8 mouse cellular contexts compared by ENCODE assay signal in genomic region chr4:119292771-119293573, GRCm38 (mm10). TPM values are rescaled to one million over a fixed set of nuclear protein-coding genes. Genes with fewer than 3 reads are reported as not detected.
DNase-seq lines count a peak whose midpoint lies in the region; ATAC-seq and TF ChIP-seq lines count a peak whose summit lies in the region.

No protein-coding gene starts in this region.

- WGBS in heart, embryonic 10.5 days = 2% methylated on average over 24 of the region's 24 CpGs
- WGBS in liver, embryonic 11.5 days = 1% methylated on average over 24 of the region's 24 CpGs
- under 1% methylated on average over 24 of the region's 24 CpGs for WGBS in stomach, embryonic 14.5 days

- TF ChIP-seq CTCF in bone marrow macrophage, adult 2 months (IDR thresholded peaks at IDR 0.05; ENCODE audit: low read depth, low read length) = no peak

- H3K4me1 ChIP-seq in bone marrow macrophage, adult 2 months (ENCODE audit: control insufficient read depth, insufficient read depth, low read length) = peaks cover 12% of the 10 kb centered on the region
- H3K4me1 ChIP-seq in heart, embryonic 10.5 days = peaks cover 12% of the 10 kb centered on the region
- H3K4me1 ChIP-seq in liver, embryonic 11.5 days (replicated peaks; ENCODE audit: control insufficient read depth, insufficient read depth, low read length) = peaks cover 22% of the 10 kb centered on the region
- H3K4me1 ChIP-seq in stomach, embryonic 14.5 days (ENCODE audit: control insufficient read depth, insufficient read depth, low read length) = peaks cover 12% of the 10 kb centered on the region; the same call in 1 of the 2 replicates

- H3K4me3 ChIP-seq in bone marrow macrophage, adult 2 months (ENCODE audit: insufficient read depth, low read length) = peak overlapping the region; percentile 98
- peak overlapping the region; percentile 96 for H3K4me3 ChIP-seq in heart, embryonic 10.5 days
- peak overlapping the region; percentile 97 for H3K4me3 ChIP-seq in liver, embryonic 11.5 days (ENCODE audit: low read depth, low read length)
- H3K4me3 ChIP-seq in stomach, embryonic 14.5 days (ENCODE audit: low read depth, low read length) = peak overlapping the region; percentile 89

- no peak for TF ChIP-seq POLR2A in bone marrow macrophage, adult 2 months (IDR thresholded peaks at IDR 0.05; ENCODE audit: borderline replicate concordance, low read depth, low read length)

- H3K4me2 ChIP-seq in liver, embryonic 11.5 days = peak overlapping the region; percentile 90
- peak overlapping the region; percentile 87 for H3K4me2 ChIP-seq in stomach, embryonic 14.5 days (replicated peaks; ENCODE audit: low read depth, low read length)

- peak overlapping the region; percentile 94 for H3K9ac ChIP-seq in liver, embryonic 11.5 days (ENCODE audit: low read depth, low read length)
- H3K9ac ChIP-seq in stomach, embryonic 14.5 days (replicated peaks; ENCODE audit: low read depth, low read length) = peak overlapping the region; percentile 90

- H3K27me3 ChIP-seq in heart, embryonic 10.5 days (ENCODE audit: insufficient read depth, poor library complexity, severe bottlenecking) = no peaks in the 10 kb centered on the region
- H3K27me3 ChIP-seq in liver, embryonic 11.5 days (replicated peaks; ENCODE audit: control insufficient read depth, insufficient read depth, low read length) = no peaks in the 10 kb centered on the region
- H3K27me3 ChIP-seq in stomach, embryonic 14.5 days (ENCODE audit: control insufficient read depth, insufficient read depth, low read length) = no peaks in the 10 kb centered on the region

- no peaks in the 10 kb centered on the region for H3K9me3 ChIP-seq in heart, embryonic 10.5 days
- no peaks in the 10 kb centered on the region for H3K9me3 ChIP-seq in liver, embryonic 11.5 days (ENCODE audit: control insufficient read depth, low read length)
- H3K9me3 ChIP-seq in stomach, embryonic 14.5 days (ENCODE audit: control insufficient read depth, low read depth, low read length) = no peaks in the 10 kb centered on the region

- peak; percentile 61 to 68 for DNase-seq in B cell, adult 2 months
- no peak for DNase-seq in heart, embryonic 10.5 days (ENCODE audit: low spot score)
- DNase-seq in kidney, adult 9 months = peak; percentile 54
- DNase-seq in liver, embryonic 11.5 days (ENCODE audit: low spot score) = peak; percentile 55

- ATAC-seq in erythroblast, adult 5-6 weeks (replicated peaks; ENCODE audit: low FRiP score, poor library complexity, severe bottlenecking) = peak; percentile 66
- ATAC-seq in liver, embryonic 11.5 days (replicated peaks; ENCODE audit: low FRiP score) = no peak
- ATAC-seq in monocyte, adult 5-6 weeks (replicated peaks; ENCODE audit: insufficient number of reproducible peaks, low FRiP score, low TSS enrichment, poor library complexity, severe bottlenecking) = peak; percentile 38; the same call in 1 of the 2 replicates
- ATAC-seq in stomach, embryonic 14.5 days (ENCODE audit: insufficient number of reproducible peaks, insufficient read depth, low FRiP score, low read depth) = no peak

- H3K36me3 ChIP-seq in heart, embryonic 10.5 days = peaks cover 22% of the 10 kb centered on the region
- peaks cover 16% of the 10 kb centered on the region; the same call in 1 of the 2 replicates for H3K36me3 ChIP-seq in liver, embryonic 11.5 days (ENCODE audit: control insufficient read depth, insufficient read depth, low read length)
- peaks cover 9% of the 10 kb centered on the region; the same call in 1 of the 2 replicates for H3K36me3 ChIP-seq in stomach, embryonic 14.5 days (ENCODE audit: control insufficient read depth, insufficient read depth, low read length)

- H3K27ac ChIP-seq in bone marrow macrophage, adult 2 months (ENCODE audit: insufficient read depth, low read depth, low read length) = peak overlapping the region; percentile 93
- peak overlapping the region; percentile 99 for H3K27ac ChIP-seq in heart, embryonic 10.5 days
- peak overlapping the region; percentile 80 for H3K27ac ChIP-seq in liver, embryonic 11.5 days (ENCODE audit: low read depth, low read length)
- peak overlapping the region; percentile 86; the same call in 1 of the 2 replicates for H3K27ac ChIP-seq in stomach, embryonic 14.5 days (ENCODE audit: low read length)

RNA-seq across cellular contexts. Expression of gene Ybx1, which starts 1.4 kb away (rescaled TPM):
- polyA plus RNA-seq in bone marrow macrophage, adult 2 months (2012; ENCODE audit: insufficient read depth, insufficient read length, missing spikeins) = 787 and 846 TPM in 2 replicates
- 270 and 329 TPM in 2 replicates for total RNA-seq in erythroblast, adult 5-6 weeks (2015; ENCODE audit: low replicate concordance)
- total RNA-seq in erythroblast, adult 5-6 weeks (2017; ENCODE audit: low replicate concordance) = 221 and 268 TPM in 2 replicates
- polyA plus RNA-seq in heart, embryonic 10.5 days (2016; fragmentation: Nextera tagmentation; extraction: Ambion mirVana) = 712 and 1,091 TPM in 2 replicates
- polyA plus RNA-seq in liver, embryonic 11.5 days (2014; fragmentation: Nextera tagmentation; extraction: Ambion mirVana) = 952 and 969 TPM in 2 replicates
- 567 to 614 TPM (median 607 TPM) in 3 replicates for total RNA-seq in monocyte, adult 5-6 weeks (2017)
- polyA plus RNA-seq in stomach, embryonic 14.5 days (2014; fragmentation: Nextera tagmentation; extraction: Ambion mirVana) = 626 and 684 TPM in 2 replicates

RNA-seq across cellular contexts. Expression of gene Ppih, which starts 27.4 kb away (rescaled TPM):
- 31.6 and 33.3 TPM in 2 replicates for polyA plus RNA-seq in bone marrow macrophage, adult 2 months (2012; ENCODE audit: insufficient read depth, insufficient read length, missing spikeins)
- 12.1 and 21.7 TPM in 2 replicates for total RNA-seq in erythroblast, adult 5-6 weeks (2015; ENCODE audit: low replicate concordance)
- total RNA-seq in erythroblast, adult 5-6 weeks (2017; ENCODE audit: low replicate concordance) = 32.9 and 35.6 TPM in 2 replicates
- 70.6 and 98.8 TPM in 2 replicates for polyA plus RNA-seq in heart, embryonic 10.5 days (2016; fragmentation: Nextera tagmentation; extraction: Ambion mirVana)
- 138 and 140 TPM in 2 replicates for polyA plus RNA-seq in liver, embryonic 11.5 days (2014; fragmentation: Nextera tagmentation; extraction: Ambion mirVana)
- total RNA-seq in monocyte, adult 5-6 weeks (2017) = 35.8 to 75.4 TPM (median 39.9 TPM) in 3 replicates
- 91.7 and 93.7 TPM in 2 replicates for polyA plus RNA-seq in stomach, embryonic 14.5 days (2014; fragmentation: Nextera tagmentation; extraction: Ambion mirVana)

RNA-seq across cellular contexts. Expression of gene Cldn19, which starts 37.8 kb away (rescaled TPM):
- not detected in 2 replicates for polyA plus RNA-seq in bone marrow macrophage, adult 2 months (2012; ENCODE audit: insufficient read depth, insufficient read length, missing spikeins)
- total RNA-seq in erythroblast, adult 5-6 weeks (2015; ENCODE audit: low replicate concordance) = not detected in 2 replicates
- not detected in 2 replicates for total RNA-seq in erythroblast, adult 5-6 weeks (2017; ENCODE audit: low replicate concordance)
- 0.16 TPM in 1 of 2 replicates, not detected in the other for polyA plus RNA-seq in heart, embryonic 10.5 days (2016; fragmentation: Nextera tagmentation; extraction: Ambion mirVana)
- polyA plus RNA-seq in liver, embryonic 11.5 days (2014; fragmentation: Nextera tagmentation; extraction: Ambion mirVana) = not detected in 2 replicates
- not detected in 3 replicates for total RNA-seq in monocyte, adult 5-6 weeks (2017)
- not detected in 2 replicates for polyA plus RNA-seq in stomach, embryonic 14.5 days (2014; fragmentation: Nextera tagmentation; extraction: Ambion mirVana)

Comparison
In these comparisons a context has a peak if more than half of its experiments do, and no peak if none do; other contexts are left out.
1. ATAC-seq: peak in erythroblast, adult 5-6 weeks (single experiment) and monocyte, adult 5-6 weeks (single experiment); none in liver, embryonic 11.5 days (single experiment) and stomach, embryonic 14.5 days (single experiment).
2. Peak in every context shown above with its lines, with median percentiles within 50 percentile points of each other: H3K27ac ChIP-seq and H3K4me3 ChIP-seq.